Mouse (Mus musculus) thymus, adult 2 months (tissue): ENCODE measurements around the gene Zfp511.

Experiments used
- CTCF ChIP-seq: fragments of 200-500 bp; IDR thresholded peaks from 2 replicates; pipeline ENCODE4 v1.5.1; 2012; ENCODE audit warnings: mild to moderate bottlenecking, control low read depth, low read length, moderate library complexity, borderline replicate concordance; ENCODE audit not compliant: control insufficient read depth, poor library complexity, insufficient read depth; ENCODE audit errors: extremely low read depth
- POLR2A ChIP-seq: fragments of 200-500 bp; IDR thresholded peaks from 2 replicates; pipeline ENCODE4 v1.6.1; 2012; ENCODE audit warnings: mild to moderate bottlenecking, low read length, control low read depth, moderate library complexity; ENCODE audit not compliant: control insufficient read depth, poor library complexity, insufficient read depth; ENCODE audit errors: extremely low read depth

- TF ChIP-seq POLR2A (peak; percentile 33; the same call in 1 of the 2 replicates), CTCF (no peak; the same call in 1 of the 2 replicates)
Observed at GRCm38 (mm10) chr7:140036281-140037170, at the start of gene Zfp511, which contains the start of gene Tubgcp2.
